Mouse (Mus musculus): ENCODE measurements around the gene Rnf144a.

DNA sequence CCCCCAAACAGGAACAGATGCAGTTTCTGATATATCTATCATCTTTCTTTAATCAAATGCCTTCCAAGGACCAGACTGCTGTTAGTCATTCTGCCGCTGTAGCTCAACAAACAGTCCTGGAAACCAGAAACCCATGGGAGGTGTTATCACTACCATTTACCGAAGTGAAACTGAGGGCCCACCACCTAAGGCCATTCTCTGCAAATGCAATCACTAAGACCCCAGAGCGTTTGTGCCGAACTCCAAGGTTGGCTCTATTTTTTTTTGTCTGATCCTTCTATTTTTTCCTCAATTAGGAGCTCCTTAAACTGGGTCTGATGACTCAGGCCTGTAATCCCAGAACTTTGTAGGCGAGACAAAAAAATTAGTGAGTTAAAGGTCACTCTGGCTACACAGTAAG lies 85.3 kb downstream of the Rnf144a start:
- no peak for TF ChIP-seq CTCF (IDR thresholded peaks at IDR 0.05; ENCODE audit: low read depth)
- no peak for TF ChIP-seq EP300 (IDR thresholded peaks at IDR 0.05; ENCODE audit: low read depth)
